Mouse (Mus musculus) forebrain, embryonic 12.5 days (tissue): ENCODE results near the gene M1ap. TPM values are rescaled to one million over a fixed set of nuclear protein-coding genes. Genes with fewer than 3 reads are reported as not detected.
A peak's percentile ranks its signal among the peaks of the same experiment; 100 is the strongest.

Experiments used
- ATAC-seq: fragments of 200-750 bp; cut with Nextera tagmentation; 2 replicates; pipeline ENCODE4 v1.8.0; 2017; ENCODE audit warnings: moderate TSS enrichment; ENCODE audit not compliant: low FRiP score
- H3K27ac ChIP-seq: fragments of 300-500 bp; sonication (generic); 2 replicates; pipeline ENCODE4 v1.5.1; 2016; ENCODE audit warnings: mild to moderate bottlenecking
- H3K27me3 ChIP-seq: fragments of 300-500 bp; sonication (generic); 2 replicates; pipeline ENCODE4 v1.6.1; 2016; ENCODE audit warnings: mild to moderate bottlenecking
- H3K36me3 ChIP-seq: fragments of 300-500 bp; sonication (generic); replicated peaks from 2 replicates; pipeline ENCODE4 v1.6.1; 2016; ENCODE audit warnings: mild to moderate bottlenecking
- H3K4me1 ChIP-seq: fragments of 300-500 bp; sonication (generic); 2 replicates; pipeline ENCODE4 v1.6.1; 2016
- H3K4me2 ChIP-seq: fragments of 300-500 bp; sonication (generic); 2 replicates; pipeline ENCODE4 v1.6.1; 2016; ENCODE audit warnings: mild to moderate bottlenecking, moderate library complexity
- H3K4me3 ChIP-seq: fragments of 300-500 bp; sonication (generic); replicated peaks from 2 replicates; pipeline ENCODE4 v1.5.1; 2016; ENCODE audit warnings: mild to moderate bottlenecking
- H3K9ac ChIP-seq: fragments of 300-500 bp; sonication (generic); 2 replicates; pipeline ENCODE4 v1.6.1; 2016; ENCODE audit warnings: mild to moderate bottlenecking
- H3K9me3 ChIP-seq: fragments of 300-500 bp; sonication (generic); 2 replicates; pipeline ENCODE4 v1.6.1; 2016
- WGBS: fragments of 180-500 bp; shearing (Covaris S2); methylation state at CpG from one replicate; pipeline ENCODE4 v1.1.7; 2016; 5-methylcytosine and 5-hydroxymethylcytosine counted together
- polyA plus RNA-seq: library from polyadenylated mRNA; unstranded; fragments of >200 nt; fragmentation: Nextera tagmentation; extraction: Ambion mirVana; gene quantifications from 2 replicates; pipeline ENCODE4 v1.2.1, GENCODE M21; 2016

M1ap gene
- polyA plus RNA-seq, 1 experiment from 2014 or later: not detected

DNA sequence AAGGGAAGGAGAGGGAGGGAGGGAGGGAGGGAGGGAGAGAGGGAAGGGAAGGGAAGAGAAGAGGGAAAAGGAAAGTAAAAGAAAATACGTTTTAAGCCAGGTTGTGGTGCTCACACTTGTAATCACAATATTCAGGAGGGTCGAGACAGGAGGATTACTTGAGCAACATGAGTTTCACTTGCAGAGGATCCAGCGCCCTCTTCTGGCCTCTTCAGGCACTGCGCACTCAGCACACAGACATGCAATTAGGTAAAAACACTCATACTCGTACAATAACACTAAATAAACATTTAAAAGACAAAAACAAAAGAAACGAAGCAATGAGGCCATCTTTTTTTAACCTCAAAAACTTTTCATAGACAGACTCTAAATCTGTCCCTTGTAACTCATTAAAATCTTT lies 952 bp upstream of the M1ap start:
- no peaks in the 10 kb centered on the region for H3K9me3 ChIP-seq
- WGBS: 55% methylated on average over 6 of the region's 6 CpGs
- no peak overlapping the region for H3K4me2 ChIP-seq
- no peaks in the 10 kb centered on the region for H3K36me3 ChIP-seq
- H3K4me3 ChIP-seq: no peak overlapping the region
- H3K9ac ChIP-seq: no peak overlapping the region
- no peak overlapping the region for H3K27ac ChIP-seq
- ATAC-seq: no peak
- H3K27me3 ChIP-seq: 0 out of 2 replicates have a peak, but pooled peaks cover 2% of the 10 kb centered on the region
- H3K4me1 ChIP-seq: no peaks in the 10 kb centered on the region

DNA sequence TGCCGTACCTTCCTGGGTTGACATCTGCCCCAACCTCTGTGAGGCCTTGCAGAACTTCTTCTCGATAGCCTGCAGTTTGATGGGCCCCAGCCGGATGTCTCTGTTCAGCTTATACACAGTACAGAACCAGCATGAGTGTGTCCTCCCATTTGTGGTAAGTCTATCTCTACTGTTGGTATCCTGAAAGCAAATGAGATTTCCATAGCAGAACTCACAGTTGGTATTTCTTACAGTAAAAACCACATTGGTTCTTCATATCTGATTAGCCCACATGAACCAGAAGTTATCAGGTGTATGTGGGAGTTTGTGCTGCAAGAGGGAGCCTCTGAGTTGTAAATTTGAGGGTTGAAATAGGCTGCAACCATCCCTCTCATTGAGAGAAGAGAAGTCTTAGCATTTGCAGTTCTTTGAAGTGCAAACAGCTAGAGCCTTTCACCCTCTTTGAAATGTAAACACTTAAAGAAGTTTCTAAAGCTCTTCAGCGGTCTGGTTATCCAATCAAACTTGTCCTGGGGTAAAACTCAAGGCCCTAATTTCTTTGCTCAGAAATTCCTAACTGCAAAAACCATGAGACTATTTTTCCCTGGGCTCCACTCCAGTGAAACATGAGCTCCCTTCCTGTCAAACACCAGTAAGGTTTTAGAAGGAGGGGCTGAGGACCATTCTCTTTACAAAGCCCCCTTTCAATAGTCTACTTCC lies 10.0 kb downstream of the M1ap start:
- H3K4me1 ChIP-seq: no peaks in the 10 kb centered on the region
- H3K4me3 ChIP-seq: no peak overlapping the region
- WGBS: 67% methylated on average over 4 of the region's 4 CpGs
- no peak overlapping the region for H3K9ac ChIP-seq
- H3K36me3 ChIP-seq: no peaks in the 10 kb centered on the region
- H3K27ac ChIP-seq: no peak overlapping the region
- no peak overlapping the region for H3K4me2 ChIP-seq
- H3K27me3 ChIP-seq: no peaks in the 10 kb centered on the region
- ATAC-seq: no peak
- 0 out of 2 replicates have a peak, but pooled peaks cover 4% of the 10 kb centered on the region for H3K9me3 ChIP-seq

DNA sequence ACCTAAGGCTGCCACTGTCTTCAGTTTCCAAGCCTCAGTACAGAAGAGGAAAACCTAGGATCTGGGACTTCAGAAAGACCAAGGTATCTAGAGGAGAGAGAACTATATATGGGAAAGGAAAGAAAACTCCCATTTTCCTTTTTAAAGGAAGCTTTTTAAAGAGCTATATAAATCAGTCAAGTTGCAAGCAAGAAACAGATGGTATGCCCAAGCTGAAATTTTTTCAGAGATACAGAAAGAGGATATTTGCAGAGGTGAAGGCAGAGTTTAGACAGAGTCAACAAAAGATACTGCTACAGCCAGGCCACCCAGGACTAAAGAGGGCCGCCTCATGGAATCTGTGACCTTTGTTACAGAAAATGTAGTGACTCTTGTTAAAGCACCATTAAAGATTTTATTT lies 15.0 kb downstream of the M1ap start:
- Histone ChIP-seq H3K9me3 (no peaks in the 10 kb centered on the region), H3K4me3 (no peak overlapping the region), H3K36me3 (no peaks in the 10 kb centered on the region), H3K9ac (no peak overlapping the region), H3K4me2 (no peak overlapping the region), H3K27ac (no peak overlapping the region), H3K27me3 (no peaks in the 10 kb centered on the region), H3K4me1 (no peaks in the 10 kb centered on the region)
- 88% methylated on average over 1 of the region's 1 CpGs for WGBS
- no peak for ATAC-seq

DNA sequence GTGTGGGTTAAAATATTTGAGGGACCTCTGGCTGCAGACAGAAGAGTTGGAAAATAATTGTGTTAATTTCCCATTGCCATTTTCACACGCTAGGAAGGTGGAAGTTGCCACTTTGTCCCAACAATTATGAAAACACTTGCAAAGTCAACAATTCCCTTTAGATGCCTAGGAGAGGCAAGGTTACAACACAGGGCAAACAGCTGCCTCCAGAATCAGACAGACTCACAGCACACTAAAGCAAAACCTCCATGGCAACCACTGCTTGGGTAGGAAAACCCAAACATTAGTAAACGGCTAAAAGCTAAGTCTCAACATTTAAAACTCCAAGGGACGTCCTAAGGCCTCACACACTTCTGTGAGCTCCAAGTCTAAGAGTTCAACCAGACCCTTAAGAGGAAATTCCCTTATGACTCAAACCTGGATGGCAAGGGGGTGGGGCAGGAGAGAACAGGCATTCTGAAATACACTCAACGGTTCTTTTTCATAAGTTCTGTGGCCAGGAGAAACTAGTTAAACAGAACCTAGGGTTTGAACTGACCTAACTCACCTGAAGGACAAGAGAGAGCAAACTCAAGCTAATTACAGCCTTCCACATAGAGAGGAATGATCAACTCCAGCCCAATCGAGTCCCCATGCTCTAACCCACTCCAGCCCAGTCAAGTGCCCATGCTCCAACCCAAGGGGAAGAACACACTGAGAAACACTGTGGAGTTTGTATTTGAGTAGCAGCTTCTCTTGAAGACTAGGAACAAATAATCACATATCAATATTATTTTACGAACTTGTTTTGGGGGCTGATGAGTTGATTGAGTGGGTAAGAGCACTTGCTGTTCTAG lies 22.8 kb downstream of the M1ap start:
- Histone ChIP-seq H3K27me3 (peaks cover 9% of the 10 kb centered on the region; the same call in 1 of the 2 replicates), H3K9me3 (no peaks in the 10 kb centered on the region), H3K9ac (no peak overlapping the region), H3K4me3 (no peak overlapping the region), H3K4me1 (no peaks in the 10 kb centered on the region), H3K27ac (no peak overlapping the region), H3K36me3 (no peaks in the 10 kb centered on the region), H3K4me2 (no peak overlapping the region)
- WGBS: 74% methylated on average over 6 of the region's 6 CpGs
- ATAC-seq: no peak

DNA sequence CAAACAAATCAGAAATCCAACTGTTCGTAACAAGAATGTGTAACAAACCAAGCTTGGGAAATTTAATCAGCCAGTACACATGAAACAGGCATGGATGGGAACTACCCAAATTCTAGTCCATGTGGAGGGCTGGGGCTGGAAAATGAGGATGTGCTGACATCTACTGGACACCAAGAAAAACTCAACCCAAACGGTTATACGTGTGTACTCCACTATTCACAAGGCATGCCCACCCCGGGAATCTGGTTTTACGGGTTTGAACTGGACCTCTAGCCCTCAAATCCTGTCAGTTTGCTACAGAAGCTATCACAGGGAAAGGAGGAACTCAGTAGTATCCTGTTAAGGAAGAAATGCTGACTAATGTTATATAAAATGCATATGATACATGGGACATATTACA lies 24.3 kb downstream of the M1ap start:
- ATAC-seq: no peak
- 16% methylated on average over 5 of the region's 5 CpGs for whole genome bisulfite sequencing
- Histone ChIP-seq H3K27ac (no peak overlapping the region), H3K36me3 (no peaks in the 10 kb centered on the region), H3K4me3 (no peak overlapping the region), H3K4me1 (no peaks in the 10 kb centered on the region), H3K27me3 (peaks cover 9% of the 10 kb centered on the region; the same call in 1 of the 2 replicates), H3K9ac (no peak overlapping the region), H3K9me3 (no peaks in the 10 kb centered on the region), H3K4me2 (no peak overlapping the region)

DNA sequence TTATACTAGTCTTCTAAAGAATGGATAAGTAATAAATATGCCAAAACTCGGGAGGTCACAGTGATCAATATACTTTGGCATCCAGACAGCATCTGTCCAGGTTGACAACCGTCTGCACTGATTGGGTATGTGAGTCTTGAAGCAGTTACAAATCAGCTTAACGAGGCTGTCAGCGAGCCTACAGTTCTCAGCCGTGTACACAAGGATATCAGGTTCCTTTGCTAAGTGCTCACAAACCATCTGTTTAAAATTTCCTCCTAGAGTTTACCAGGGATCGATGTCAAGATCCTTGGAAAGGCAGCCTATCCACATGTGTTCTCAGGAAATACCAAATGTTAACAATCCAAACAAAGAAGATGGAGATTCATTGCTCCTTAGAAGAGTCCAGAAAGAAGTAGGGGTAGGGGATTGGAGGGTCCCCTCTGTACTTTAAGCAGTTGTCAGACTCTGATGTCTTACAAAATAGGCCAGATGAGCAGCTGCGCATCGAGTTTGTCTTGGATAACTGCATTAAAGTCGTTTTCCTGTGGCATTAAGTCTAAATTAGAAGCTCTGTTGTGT lies 40.8 kb downstream of the M1ap start:
- no peak for ATAC-seq
- Histone ChIP-seq H3K4me2 (no peak overlapping the region), H3K27ac (no peak overlapping the region), H3K9ac (no peak overlapping the region), H3K9me3 (no peaks in the 10 kb centered on the region), H3K4me3 (no peak overlapping the region), H3K4me1 (no peaks in the 10 kb centered on the region), H3K36me3 (no peaks in the 10 kb centered on the region), H3K27me3 (no peaks in the 10 kb centered on the region)
- 51% methylated on average over 9 of the region's 9 CpGs for WGBS

DNA sequence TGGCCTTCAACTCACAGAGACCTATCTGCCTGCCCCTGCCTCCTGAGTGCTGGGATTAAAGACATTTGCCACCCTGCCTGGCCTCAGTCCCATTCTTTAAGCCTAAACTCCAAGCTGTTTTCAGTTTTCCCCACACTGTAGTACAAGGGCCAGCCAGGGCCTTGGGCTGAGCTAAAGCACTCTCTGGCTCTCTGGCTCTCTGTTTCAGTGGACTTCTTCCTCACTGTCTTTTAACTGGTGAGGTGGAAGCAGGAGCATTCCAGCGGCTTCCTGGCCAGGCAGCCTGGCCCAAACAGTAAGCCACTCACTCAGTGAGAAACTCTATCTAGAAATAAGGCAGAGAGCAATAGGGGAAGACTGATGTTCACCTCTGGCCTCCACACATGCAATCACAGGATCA lies 47.0 kb downstream of the M1ap start:
- no peak overlapping the region for H3K4me2 ChIP-seq
- no peak overlapping the region for H3K27ac ChIP-seq
- H3K27me3 ChIP-seq: peaks cover 3% of the 10 kb centered on the region; the same call in 1 of the 2 replicates
- H3K4me3 ChIP-seq: no peak overlapping the region
- 46% methylated on average over 1 of the region's 1 CpGs for WGBS
- H3K9ac ChIP-seq: no peak overlapping the region
- no peak for ATAC-seq
- H3K36me3 ChIP-seq: no peaks in the 10 kb centered on the region
- peaks cover 12% of the 10 kb centered on the region for H3K4me1 ChIP-seq
- no peaks in the 10 kb centered on the region for H3K9me3 ChIP-seq

DNA sequence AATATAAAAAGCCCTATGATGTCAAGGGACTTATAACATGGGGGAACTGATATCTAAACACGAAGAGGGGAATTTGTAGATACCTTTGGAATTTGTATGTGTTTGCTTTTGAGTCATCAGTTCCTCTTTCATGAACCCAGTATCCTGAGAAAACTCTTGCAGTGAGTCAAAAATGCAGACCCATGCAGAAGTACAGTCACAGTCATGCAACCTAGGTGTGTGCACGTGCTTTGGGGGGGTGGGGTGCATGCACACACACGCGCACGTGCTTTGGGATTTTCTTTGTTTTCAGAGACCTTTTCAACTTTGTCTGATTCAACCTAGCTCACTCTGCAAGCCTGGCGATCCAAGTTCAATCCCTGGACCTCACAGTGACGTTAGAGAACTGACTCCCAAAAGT lies 47.7 kb downstream of the M1ap start:
- Histone ChIP-seq H3K9me3 (no peaks in the 10 kb centered on the region), H3K36me3 (no peaks in the 10 kb centered on the region), H3K4me1 (peaks cover 12% of the 10 kb centered on the region), H3K4me2 (no peak overlapping the region), H3K27me3 (peaks cover 3% of the 10 kb centered on the region; the same call in 1 of the 2 replicates), H3K4me3 (no peak overlapping the region), H3K9ac (no peak overlapping the region), H3K27ac (no peak overlapping the region)
- WGBS: 80% methylated on average over 7 of the region's 7 CpGs
- ATAC-seq: no peak

DNA sequence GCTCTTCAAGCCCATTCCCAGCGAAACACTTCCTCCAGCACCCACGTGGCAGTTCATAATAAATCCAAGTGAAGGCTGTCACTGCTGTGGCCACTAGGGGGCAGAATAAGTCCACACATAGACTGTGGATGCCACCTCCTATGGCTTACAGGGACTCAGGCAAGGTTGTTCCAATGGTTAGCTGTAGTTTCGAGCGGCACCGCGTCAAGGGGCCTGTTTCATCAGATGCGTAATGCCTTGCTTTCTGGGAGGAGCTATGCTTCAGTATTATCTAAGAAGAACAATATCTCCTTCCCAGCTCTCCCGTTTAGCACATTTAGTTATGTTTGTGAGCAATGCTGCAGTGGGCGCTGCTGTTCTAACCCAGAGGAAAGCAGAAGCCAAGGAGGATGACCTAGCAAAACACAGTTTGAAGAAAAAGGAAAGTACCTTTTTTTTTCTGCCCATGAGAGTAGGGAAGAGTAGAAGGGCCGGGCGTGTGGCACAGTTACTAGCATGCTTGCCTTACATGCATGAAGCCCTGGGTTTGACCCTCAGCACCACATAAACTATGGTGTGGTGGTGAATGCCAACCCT lies 50.1 kb downstream of the M1ap start:
- H3K9ac ChIP-seq: peak overlapping the region; percentile 21; the same call in 1 of the 2 replicates
- H3K27ac ChIP-seq: no peak overlapping the region
- H3K4me2 ChIP-seq: peak overlapping the region; percentile 36
- no peaks in the 10 kb centered on the region for H3K9me3 ChIP-seq
- H3K4me1 ChIP-seq: peaks cover 12% of the 10 kb centered on the region
- no peaks in the 10 kb centered on the region for H3K36me3 ChIP-seq
- 11% methylated on average over 11 of the region's 11 CpGs for WGBS
- peak; percentile 95 for ATAC-seq
- H3K4me3 ChIP-seq: no peak overlapping the region; the same call in 1 of the 2 replicates
- H3K27me3 ChIP-seq: peaks cover 3% of the 10 kb centered on the region; the same call in 1 of the 2 replicates

DNA sequence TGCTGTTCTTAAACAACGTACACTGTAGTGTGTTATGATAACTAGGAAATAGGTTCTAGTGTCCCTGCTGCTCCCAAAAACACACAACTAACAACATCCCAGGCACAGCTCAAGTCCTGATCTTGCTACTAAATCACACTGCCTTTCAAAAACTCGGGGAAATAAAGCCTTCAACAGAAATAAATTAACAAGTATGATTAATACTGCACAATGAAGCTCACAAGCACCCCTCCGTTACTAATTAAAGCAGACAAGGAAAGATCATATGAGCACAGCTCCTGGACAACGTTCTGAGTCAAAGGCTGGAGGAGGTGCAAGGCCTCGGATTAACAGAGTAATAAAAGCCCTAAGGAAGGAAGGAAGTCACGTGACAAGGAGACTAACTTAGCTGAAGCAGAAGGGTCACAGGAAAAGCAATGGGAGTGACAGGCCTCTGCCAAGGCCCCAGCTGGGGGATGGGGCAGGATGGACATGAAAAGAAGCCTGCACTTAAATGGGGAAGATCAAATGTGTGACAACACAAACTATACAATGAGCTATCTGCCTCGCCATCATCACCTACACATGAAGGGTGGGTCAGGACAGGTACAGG lies 50.9 kb downstream of the M1ap start:
- no peak for ATAC-seq
- Histone ChIP-seq H3K9ac (no peak overlapping the region), H3K36me3 (no peaks in the 10 kb centered on the region), H3K27ac (no peak overlapping the region), H3K27me3 (peaks cover 3% of the 10 kb centered on the region; the same call in 1 of the 2 replicates), H3K4me1 (peaks cover 12% of the 10 kb centered on the region), H3K4me3 (no peak overlapping the region), H3K9me3 (no peaks in the 10 kb centered on the region), H3K4me2 (no peak overlapping the region)
- 43% methylated on average over 7 of the region's 7 CpGs for WGBS

DNA sequence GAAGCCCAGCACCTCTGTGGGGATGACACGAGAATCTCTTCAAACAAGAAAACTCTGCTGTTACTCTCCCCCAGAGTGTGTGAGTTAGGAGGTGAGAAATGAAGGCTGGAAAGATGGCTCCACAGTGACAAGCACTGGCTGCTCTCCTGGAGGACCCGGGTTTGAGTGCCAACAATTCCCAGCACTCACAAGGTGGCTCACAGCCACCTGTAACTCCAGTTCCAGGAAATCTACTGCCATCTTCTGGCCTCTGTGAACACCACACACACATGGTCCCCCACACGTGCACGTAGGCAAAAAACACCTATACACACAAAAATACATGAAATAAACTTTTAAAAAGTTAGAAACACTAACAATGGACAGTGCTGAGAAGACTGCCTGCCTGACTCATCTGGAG lies 51.6 kb downstream of the M1ap start:
- Histone ChIP-seq H3K4me1 (peaks cover 12% of the 10 kb centered on the region), H3K27me3 (peaks cover 3% of the 10 kb centered on the region; the same call in 1 of the 2 replicates), H3K9ac (no peak overlapping the region), H3K4me3 (no peak overlapping the region), H3K27ac (0 out of 2 replicates have a peak overlapping the region, but pooled peaks have one; percentile 9), H3K9me3 (no peaks in the 10 kb centered on the region), H3K36me3 (no peaks in the 10 kb centered on the region), H3K4me2 (no peak overlapping the region)
- ATAC-seq: no peak
- 68% methylated on average over 4 of the region's 4 CpGs for WGBS

DNA sequence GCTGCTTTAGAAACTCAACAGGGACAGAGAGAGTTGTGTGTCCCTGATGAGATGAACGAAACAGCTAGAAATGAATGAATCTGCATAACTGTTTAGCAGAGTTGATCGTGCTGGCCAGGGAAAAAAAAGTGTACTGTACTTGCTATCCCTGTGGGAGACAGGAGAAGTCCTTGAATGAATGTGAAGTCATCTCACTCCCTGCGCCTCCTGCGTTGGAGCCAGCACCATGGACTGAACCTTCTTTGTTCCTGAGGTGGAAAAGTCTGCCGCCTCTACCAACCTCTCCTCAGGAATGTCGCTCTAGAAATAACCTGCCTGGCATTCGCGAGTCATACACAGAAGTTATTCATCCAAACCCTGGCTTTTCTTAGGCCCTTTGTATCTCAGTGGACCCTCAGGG lies 53.3 kb downstream of the M1ap start:
- Histone ChIP-seq H3K36me3 (no peaks in the 10 kb centered on the region), H3K4me1 (peaks cover 12% of the 10 kb centered on the region), H3K4me3 (no peak overlapping the region), H3K9ac (no peak overlapping the region), H3K27me3 (0 out of 2 replicates have a peak, but pooled peaks cover 3% of the 10 kb centered on the region), H3K9me3 (no peaks in the 10 kb centered on the region), H3K27ac (no peak overlapping the region), H3K4me2 (no peak overlapping the region)
- WGBS: 61% methylated on average over 8 of the region's 8 CpGs
- no peak for ATAC-seq
